Mouse (Mus musculus): ENCODE results near the gene Ptpn1.

- TF ChIP-seq POLR2A (IDR thresholded peaks at IDR 0.05; ENCODE audit: borderline replicate concordance, low read depth, low read length), result no peak
- TF ChIP-seq CTCF (IDR thresholded peaks at IDR 0.05; ENCODE audit: low read depth, low read length), result no peak
These were observed 5.7 kb upstream of the Ptpn1 start for GRCm38 (mm10) chr2:167925841-167926800.
